Mouse (Mus musculus) E14TG2a.4 (cell line): ENCODE data around the gene Tshz2.

ENCODE experiments used
- CTCF ChIP-seq: conservative IDR thresholded peaks from 2 replicates; pipeline ENCODE4 v1.5.1; 2014; ENCODE audit warnings: low read length
- POU5F1 ChIP-seq: IDR thresholded peaks from 2 replicates; pipeline ENCODE4 v1.6.1; 2014; ENCODE audit warnings: low read length, borderline replicate concordance

GRCm38 (mm10) chr2:170028488-170029303 is 395.9 kb downstream of the Tshz2 start:
- no peak for TF ChIP-seq CTCF
- TF ChIP-seq POU5F1 = no peak
